Mouse (Mus musculus): Measurements from ENCODE around the gene Olfr154.
"Not testable (repeated sequence)": the region's sequence is repeated elsewhere in the genome, so short reads cannot be mapped to it uniquely, and the experiment has no call there.

Gene Olfr154

DNA sequence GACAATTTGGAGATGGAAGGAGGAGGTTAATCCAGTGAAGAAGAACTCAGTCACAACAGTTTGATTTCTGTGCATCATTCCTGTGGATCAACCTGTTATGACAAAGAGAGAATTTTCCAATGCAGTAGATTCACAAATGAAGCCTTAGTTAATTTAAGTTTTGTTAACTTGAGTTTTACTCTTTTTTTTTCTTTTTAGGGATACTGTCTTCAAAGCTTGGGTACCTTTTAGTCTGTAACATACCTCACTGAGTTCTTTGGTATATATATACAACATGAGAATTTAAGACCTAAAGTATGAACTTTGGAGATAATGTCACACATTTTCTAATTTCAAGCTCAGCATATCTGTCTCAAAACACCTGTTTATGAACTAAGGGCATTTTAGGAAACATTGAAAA lies at the start of gene Olfr154:
TSS of gene Olfr154 (minus strand) at position 101 of the 400 bp plus-strand sequence.
- not testable (repeated sequence) for DNase-seq (ENCODE audit: low read depth, low spot score)

DNA sequence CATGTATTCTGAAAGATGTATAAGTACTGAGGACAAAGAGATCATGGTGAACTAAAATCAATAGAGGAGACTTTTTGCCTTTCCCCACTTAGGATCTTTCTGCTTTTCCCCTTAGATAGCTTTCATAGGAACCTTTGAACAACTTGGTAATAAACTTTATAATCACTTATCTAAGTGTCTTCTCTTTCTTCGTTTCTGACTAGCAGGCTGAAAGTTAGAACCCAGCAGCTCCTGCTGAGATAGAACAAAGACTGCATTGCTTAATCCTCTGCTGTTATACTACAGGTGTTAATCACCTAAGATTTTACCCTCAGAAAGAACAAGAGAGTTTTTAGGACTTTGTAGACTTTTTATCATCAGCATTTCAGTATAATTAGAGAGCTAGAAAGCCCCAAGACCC lies 46.9 kb upstream of the Olfr154 start:
- DNase-seq (ENCODE audit: low read depth, low spot score) = no peak

DNA sequence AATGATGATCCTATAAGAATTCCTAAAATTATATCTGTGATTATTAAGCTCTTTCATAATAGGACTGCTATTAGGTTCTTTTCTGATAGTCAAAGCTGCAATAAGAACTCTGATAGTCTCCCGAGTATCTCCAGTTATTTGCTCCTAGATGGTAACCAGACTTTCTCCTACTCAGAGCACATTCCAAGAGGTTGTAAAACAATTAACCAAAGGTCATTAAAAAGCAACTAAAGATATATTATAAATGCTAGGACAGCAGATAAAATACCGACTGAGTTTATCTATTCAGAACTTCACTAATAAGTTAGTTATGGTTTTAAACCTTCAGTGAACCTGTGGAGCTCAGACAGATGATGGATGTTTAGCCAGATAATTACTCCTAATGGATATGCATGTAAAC lies 46.4 kb upstream of the Olfr154 start:
- not testable (repeated sequence) for DNase-seq (ENCODE audit: low read depth, low spot score)

DNA sequence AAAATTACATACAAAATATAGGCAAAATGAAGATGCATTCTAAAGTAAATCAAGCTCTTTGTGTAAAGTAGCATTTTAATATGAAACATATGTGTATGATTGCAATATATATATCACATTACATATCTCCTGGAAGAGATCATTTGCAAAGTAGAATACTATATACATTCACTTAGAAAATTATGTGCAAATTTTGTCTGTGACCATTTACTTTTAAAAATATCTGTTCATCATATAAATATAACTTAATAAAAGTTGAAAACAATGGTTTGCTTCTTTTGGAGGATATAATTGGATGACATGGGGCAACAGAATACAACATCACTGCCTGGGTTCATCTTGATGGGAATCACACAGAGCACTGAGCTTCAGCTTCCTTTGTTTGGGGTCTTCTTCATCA lies 24.9 kb upstream of the Olfr154 start, which contains the start of gene Olfr1008:
TSS of gene Olfr1008 (plus strand) at position 301 of the 400 bp plus-strand sequence.
- no peak for DNase-seq (ENCODE audit: low read depth, low spot score)

DNA sequence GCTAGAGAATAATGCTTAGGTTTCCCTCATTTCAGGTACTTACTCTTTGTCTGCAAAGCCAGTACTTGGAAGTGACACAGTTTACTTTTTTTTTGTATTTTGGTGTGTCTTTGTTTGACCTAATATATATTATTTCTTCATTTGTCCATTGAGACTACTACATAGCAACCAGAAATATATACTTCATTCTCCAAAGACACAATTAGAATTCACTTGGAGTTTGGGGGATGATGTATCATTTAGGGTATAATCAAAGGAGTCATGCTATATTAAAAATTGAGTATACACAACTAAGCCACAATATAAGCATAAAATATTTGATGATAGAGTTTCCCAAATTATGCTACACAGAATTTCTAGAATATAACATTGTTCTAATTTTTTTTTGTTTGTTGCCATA lies 14.4 kb upstream of the Olfr154 start, which contains the start of gene Olfr1006:
TSS of gene Olfr1006 (minus strand) at position 101 of the 400 bp plus-strand sequence.
- no peak for DNase-seq (ENCODE audit: low read depth, low spot score)

DNA sequence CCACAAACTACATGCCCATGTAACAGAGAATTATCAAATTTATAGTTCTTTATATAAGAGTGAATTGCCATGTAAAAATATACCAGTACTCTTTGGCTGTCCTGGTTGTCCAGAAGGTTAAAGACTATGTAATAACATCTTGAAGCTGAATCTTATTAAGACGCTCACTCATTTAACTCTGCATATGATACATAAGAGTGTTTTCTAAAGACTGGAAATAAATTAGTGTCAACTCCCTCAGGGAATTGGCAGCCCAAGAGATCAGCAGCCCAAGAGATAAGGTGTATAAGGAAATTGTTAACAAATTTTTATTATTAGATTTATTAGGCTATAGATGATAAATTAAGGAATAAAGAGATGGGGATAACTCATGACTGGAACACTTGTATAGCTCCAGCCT lies 13.7 kb downstream of the Olfr154 start, which contains the start of gene Olfr1002:
TSS of gene Olfr1002 (minus strand) at position 101 of the 400 bp plus-strand sequence.
- no peak for DNase-seq (ENCODE audit: low read depth, low spot score)

Data from CD4-positive, CD25-positive, alpha-beta regulatory T cell, adult 2 months (primary cell).